Mouse (Mus musculus): ENCODE results near the gene Zfp644. TPM values are rescaled to one million over a fixed set of nuclear protein-coding genes. Genes with fewer than 3 reads are reported as not detected.

The Zfp644 gene
- total RNA-seq, 2 experiments from 2014 or later: 68.9 to 70.1 TPM

DNA sequence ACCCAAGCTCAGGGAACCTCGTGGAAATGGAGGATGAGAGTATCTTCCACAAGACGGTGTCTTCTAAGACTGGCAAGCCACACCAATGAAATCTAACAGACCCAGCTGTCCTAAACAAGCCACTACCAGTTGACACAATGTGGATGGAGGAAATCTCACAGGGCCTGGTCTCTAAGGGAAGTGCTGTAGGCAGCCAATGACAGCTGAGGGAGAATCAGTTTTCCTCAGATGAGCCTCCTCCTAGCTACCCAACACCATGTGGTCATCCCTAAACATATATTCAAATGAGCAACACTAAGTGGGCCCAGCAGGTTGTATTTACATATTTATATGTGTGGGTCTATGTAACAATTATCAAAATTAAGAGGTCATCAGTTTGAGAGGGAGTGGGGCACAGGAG lies 99.6 kb downstream of the Zfp644 start:
- no peak for DNase-seq

DNA sequence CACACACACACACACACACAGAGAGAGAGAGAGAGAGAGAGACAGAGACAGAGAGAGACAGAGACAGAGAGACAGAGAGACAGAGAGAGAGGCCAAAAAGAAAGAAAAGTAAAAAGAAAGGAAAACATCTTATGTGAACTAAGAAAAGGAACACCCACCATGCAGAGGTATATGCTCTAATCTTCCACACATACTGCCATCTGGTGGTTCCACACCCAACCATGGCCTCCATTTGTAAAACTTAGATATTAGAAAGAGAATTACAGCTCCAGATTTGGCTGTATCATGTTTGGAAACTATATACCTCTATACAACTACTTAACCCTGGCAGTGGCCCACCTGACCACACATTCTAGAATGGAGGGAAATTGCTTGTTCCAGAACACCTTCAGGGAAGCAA lies 102.7 kb downstream of the Zfp644 start:
- DNase-seq: no peak

DNA sequence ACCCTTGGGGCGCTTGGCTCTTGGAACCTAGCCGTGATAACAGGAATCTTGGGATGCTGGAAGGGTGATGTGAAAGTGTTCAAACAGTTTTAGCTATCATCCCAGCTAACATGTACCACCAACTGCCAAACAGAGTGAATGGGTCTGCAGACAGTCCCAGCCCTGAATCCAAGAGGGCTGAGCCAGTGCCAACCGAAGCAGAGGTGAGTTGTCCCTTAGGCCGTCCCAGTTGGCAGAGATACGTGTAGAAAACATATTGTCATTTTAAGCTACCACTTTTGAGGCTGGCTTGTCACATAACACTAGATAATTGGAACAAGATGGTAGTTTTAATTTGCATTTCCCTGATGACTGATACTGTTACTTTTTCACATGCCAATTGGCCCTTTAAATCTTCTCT lies 106.4 kb downstream of the Zfp644 start:
- DNase-seq: no peak

DNA sequence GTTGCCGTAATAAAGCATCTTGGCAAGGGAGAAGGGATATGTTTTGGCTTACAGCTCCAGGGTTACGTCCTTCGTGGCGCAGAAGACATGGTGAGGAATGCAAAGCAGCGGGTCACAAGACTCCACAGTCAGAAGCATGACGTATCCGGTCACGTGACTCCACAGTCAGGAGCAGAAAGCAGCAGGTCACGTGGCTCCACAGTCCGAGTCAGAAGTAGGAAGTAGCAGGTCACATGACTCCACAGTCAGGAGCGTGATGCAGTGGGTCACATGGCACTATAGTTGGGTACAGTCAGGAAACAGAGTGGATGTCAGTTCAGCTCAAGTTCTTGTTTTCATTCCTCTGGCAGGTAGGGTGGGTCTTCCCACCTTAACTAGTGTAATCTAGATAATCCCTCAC lies 107.4 kb downstream of the Zfp644 start:
- no peak for DNase-seq

DNA sequence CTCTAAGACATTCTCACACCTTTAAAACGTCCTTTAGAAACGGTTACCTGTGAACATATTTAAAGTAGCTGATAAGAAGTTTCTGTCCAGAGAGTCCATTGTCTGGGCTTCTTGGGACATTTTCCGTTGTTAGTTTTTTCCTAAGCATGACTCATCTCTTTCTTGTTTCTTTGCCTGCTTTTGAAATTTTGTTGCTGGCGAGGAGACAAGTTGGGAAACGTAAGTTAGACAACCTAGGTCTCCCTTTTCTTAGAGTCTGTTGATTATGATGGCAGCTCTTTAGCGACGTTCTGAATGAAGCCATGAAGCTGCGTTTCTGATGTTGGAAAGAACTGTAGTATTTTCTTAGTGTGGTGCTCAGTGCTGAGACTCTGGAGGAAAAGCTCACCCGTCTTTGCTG lies 108.1 kb downstream of the Zfp644 start:
- no peak for DNase-seq

DNA sequence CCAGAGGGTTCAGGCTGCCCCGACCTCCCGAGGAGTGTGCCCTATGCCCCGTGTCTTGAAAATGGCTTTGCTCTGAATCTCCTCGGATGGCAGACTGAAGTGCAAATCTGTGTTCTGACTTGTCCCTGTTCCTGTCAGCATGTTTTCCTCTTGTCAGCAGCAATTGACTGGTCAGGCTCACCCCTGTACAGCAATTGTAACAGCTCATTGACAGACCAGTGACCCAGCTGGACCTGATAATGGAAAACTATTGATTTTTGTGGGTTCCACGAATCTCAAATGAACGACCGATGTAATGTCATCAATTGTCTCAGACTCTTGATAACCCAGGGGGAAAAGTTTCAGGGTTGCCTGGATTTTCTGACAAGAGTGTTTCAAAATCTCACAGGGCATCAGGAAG lies 116.1 kb downstream of the Zfp644 start:
- no peak for DNase-seq

DNA sequence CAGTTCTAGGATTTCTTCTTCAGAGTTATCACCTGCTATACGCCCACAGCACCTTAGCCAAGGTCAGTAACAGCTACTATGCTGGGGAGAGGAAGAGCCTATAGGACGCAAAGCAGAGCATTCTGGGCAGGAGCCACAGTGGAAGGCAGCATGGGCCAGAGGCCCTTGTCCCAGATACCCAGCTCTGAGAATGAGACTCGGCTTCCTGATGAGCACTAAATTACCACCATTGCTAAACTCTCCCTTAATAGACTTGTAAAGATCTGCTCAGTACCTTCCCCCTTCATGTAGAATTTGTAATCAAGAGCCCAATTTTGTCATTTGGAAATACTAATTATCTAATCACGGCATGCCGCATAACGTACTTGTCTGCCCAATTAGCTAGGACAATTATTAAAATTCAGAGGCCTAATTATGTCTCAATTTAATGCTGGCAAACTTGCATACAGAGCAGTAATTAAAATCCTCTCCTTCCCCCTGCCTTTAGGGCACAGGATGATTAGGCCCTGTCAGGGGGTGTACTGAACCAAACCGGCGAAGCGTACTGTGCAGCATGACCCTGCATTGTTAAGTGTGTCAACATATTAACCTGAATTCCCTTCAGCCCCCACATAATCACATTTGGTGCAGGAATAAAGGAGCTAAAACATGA lies 119.7 kb downstream of the Zfp644 start:
- no peak for DNase-seq

DNA sequence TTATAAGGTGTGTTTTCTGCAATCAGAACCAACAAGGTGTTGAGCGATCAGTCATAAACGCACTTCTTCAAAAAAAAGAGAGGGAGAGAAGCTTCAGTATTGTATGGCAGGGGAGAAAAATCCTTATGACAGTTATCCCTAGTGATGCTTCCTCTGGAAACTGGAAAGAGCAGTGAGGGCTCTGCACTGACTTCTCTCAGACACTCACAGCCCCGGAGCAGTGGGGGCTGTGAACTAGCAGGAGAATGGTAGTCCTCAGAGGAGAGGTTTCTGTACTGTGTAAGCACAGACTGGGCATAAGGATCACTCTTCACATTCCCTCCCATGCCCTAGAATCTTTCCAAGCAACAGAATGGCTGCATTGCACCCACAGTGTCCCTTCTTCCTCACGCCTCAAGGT lies 122.0 kb downstream of the Zfp644 start:
- DNase-seq: no peak

DNA sequence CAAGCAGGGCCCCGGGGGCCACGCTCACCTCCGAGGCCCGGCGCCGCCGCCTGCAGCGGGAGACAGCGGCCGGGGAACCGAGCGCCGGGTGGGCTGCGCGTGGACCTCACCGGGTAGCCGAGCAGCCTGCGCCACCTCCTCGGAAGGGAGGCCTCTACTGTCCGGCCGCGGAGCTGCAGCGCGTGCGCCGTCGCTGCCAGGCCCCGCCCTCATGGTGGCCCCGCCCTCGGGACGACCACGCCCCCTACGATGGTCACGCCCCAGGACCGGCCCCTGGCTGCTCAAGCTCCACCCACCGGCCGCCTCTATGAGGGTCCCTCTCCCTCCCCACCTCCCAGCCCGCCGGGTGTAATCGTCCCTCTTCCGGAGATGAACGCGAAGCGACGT lies 122.5 kb downstream of the Zfp644 start:
- DNase-seq: peak; percentile 88 to 90

DNA sequence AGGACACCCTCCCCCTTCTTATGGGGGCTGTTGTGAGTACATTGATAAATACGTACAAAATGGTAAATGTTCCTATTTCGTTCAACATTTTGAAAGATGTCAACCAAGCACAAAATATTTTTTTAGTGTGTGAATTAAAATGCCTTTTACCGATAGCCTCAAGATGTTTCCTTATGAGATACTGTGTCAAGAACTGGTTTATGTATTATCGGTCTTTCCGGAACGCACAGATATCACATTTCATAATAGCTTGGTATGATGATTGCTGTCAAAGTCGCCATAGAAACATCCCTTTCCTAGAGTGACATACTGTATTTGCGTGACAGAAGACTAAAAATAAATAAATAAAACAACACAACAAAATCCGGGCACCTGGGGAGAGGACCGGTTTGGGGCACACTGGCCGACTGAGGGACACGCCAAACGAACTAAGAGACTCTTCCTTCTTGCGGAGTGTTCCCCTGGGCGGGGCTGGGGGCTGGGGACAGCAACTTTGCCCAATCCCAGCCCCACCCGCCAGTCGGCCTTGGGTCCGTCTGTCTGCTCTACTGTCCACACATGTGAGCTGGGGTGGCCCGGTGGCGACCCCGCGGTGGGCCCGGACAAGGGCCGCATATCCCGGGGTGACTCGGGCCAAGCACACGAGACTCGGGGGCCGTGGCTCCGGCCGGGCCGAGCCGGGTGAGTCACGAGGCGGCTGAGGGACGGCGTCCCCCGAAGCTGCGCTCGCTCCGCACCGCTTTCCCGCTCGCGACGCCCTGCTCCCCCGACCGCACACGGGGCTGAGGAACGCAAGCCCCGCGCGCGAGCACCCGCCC lies 123.1 kb downstream of the Zfp644 start:
- peak in 1 of 2 experiments; percentile 13 for DNase-seq

Other genes with a start within 250 kb of the Zfp644 start
- gene Barhl2, start 239.1 kb downstream of the Zfp644 start, total RNA-seq (2021): not detected
- gene Gm17304, start 88.2 kb downstream of the Zfp644 start, total RNA-seq (2021): not detected
- gene Hfm1, start 229.0 kb upstream of the Zfp644 start, total RNA-seq (2021): under 1 TPM; 0.13 to 0.33 TPM

Data from adrenal gland, postnatal 36 days (tissue).